Mouse (Mus musculus) 416B (cell line): ENCODE measurements at regions not wholly inside any gene's neighbourhood (a gene's known extent, or its start where the extent isn't known, plus 50 kb on each side); places are given as distances from the start of the nearest gene placed in this dataset.

Experiments used
- DNase-seq: peaks from one replicate; pipeline ENCODE4 v3.0.0; 2011; ENCODE audit warnings: low read depth

- no peak for DNase-seq
These were observed 106.3 kb downstream of the D1Ertd622e start for GRCm38 (mm10) chr1:97555565-97555955.

- no peak for DNase-seq
These were observed 106.8 kb downstream of the D1Ertd622e start for GRCm38 (mm10) chr1:97554936-97555564.

GRCm38 (mm10) chr1:97553485-97554474, 108.1 kb downstream of the D1Ertd622e start:
- DNase-seq: no peak

- no peak for DNase-seq
These were observed 109.0 kb downstream of the D1Ertd622e start for GRCm38 (mm10) chr1:97552886-97553285.

- DNase-seq: no peak
These were observed 120.7 kb downstream of the D1Ertd622e start for GRCm38 (mm10) chr1:97541162-97541493.

- DNase-seq: no peak
These were observed 121.3 kb downstream of the D1Ertd622e start for GRCm38 (mm10) chr1:97540291-97541161.

- peak; percentile 3 for DNase-seq
These were observed 165.0 kb downstream of the D1Ertd622e start for GRCm38 (mm10) chr1:97496915-97497314.

GRCm38 (mm10) chr1:97479921-97480320, 182.0 kb downstream of the D1Ertd622e start:
- no peak for DNase-seq
